Mouse (Mus musculus): ENCODE measurements around the gene Retn.

DNA sequence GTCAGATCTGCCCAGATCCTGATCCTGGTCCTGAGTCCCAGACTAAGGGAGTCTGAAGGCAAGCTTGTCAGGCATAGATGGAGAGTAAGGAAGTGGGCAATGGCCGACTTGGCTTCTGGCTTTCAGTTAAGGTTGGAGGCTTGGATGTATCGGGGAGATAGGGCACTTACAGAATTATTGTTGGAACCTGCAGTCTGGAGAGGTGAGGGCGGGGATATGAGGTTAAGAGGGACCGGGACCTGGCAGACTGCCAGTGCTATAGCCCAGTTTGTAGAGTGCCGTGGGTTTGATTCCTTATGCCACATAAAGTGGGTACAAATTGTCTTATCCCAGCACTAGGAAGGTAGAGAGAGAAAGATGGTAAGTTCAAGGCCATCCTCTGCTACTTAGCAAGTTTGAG, 24.1 kb downstream of the Retn start:
- TF ChIP-seq CTCF (IDR thresholded peaks at IDR 0.05; ENCODE audit: low read depth) (no peak), EP300 (IDR thresholded peaks at IDR 0.05; ENCODE audit: low read depth) (no peak)
